Mouse (Mus musculus) embryonic facial prominence, embryonic 12.5 days (tissue): ENCODE measurements around the gene Kif15. TPM values are rescaled to one million over a fixed set of nuclear protein-coding genes. Genes with fewer than 3 reads are reported as not detected.

Experiments used
- ATAC-seq: fragments of 200-750 bp; cut with Nextera tagmentation; 2 replicates; pipeline ENCODE4 v1.8.0; 2017; ENCODE audit not compliant: insufficient number of reproducible peaks, insufficient read depth, low FRiP score, low TSS enrichment
- H3K27ac ChIP-seq: fragments of 300-500 bp; sonication (generic); 2 replicates; pipeline ENCODE4 v1.5.1; 2016; ENCODE audit warnings: mild to moderate bottlenecking
- H3K27me3 ChIP-seq: fragments of 300-500 bp; sonication (generic); 2 replicates; pipeline ENCODE4 v1.6.1; 2016; ENCODE audit warnings: mild to moderate bottlenecking, moderate library complexity
- H3K36me3 ChIP-seq: fragments of 300-500 bp; sonication (generic); 2 replicates; pipeline ENCODE4 v1.6.1; 2016; ENCODE audit warnings: mild to moderate bottlenecking
- H3K4me1 ChIP-seq: fragments of 300-500 bp; sonication (generic); 2 replicates; pipeline ENCODE4 v1.6.1; 2016
- H3K4me2 ChIP-seq: fragments of 300-500 bp; sonication (generic); replicated peaks from 2 replicates; pipeline ENCODE4 v1.6.1; 2016; ENCODE audit warnings: mild to moderate bottlenecking, moderate library complexity
- H3K4me3 ChIP-seq: fragments of 300-500 bp; sonication (generic); 2 replicates; pipeline ENCODE4 v1.5.1; 2016; ENCODE audit warnings: mild to moderate bottlenecking
- H3K9ac ChIP-seq: fragments of 300-500 bp; sonication (generic); 2 replicates; pipeline ENCODE4 v1.6.1; 2016; ENCODE audit warnings: mild to moderate bottlenecking, moderate library complexity
- H3K9me3 ChIP-seq: fragments of 300-500 bp; sonication (generic); 2 replicates; pipeline ENCODE4 v1.6.1; 2016; ENCODE audit warnings: mild to moderate bottlenecking, moderate library complexity
- WGBS: fragments of 180-500 bp; shearing (Covaris S2); methylation state at CpG from one replicate; pipeline ENCODE4 v1.1.7; 2016; 5-methylcytosine and 5-hydroxymethylcytosine counted together
- polyA plus RNA-seq: library from polyadenylated mRNA; unstranded; fragments of >200 nt; fragmentation: Nextera tagmentation; extraction: Ambion mirVana; gene quantifications from 2 replicates; pipeline ENCODE4 v1.2.1, GENCODE M21; 2016

Kif15 gene
- polyA plus RNA-seq: 66.7 and 70.8 TPM in 2 replicates

DNA sequence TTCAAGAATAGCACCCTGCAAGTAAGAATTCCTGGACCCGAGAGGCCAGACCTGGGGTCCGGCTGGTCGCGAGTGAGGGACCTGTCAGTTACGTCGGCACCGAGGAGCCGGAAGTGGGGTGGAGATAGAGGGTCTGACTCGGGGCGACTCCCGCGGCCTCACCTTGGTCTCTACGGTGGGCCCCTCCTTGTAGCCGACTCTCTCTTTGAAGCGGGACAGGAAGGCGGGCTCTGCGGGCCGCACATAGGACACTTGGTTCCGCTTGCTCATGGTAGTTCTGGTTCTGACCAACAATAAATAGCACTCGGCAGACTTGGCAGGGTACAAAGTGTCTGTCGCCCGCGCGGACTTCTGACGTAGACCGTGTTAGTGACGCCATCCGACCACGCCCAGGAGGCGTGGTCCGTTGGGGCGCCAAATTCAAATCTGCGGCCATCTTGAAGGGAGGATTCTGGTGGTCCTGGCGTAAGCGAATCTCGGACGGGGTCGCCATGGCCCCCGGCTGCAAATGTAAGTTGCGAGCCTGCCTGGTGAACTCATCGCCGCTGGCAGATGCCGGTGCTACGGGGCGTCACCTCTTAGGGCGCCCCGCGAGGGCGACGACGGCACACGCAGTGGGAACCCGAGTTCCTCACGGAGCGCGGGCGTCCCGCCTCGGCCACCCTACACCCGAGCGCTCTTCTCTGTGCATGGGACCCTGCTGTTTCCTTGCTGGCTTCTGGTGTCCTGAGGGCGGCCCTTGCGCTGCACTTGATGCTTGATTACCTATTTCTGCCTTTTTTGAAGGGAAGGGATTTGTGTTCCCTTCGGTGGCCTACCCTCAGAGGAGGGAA is at the start of gene Kif15, which contains the start of gene 1110059G10Rik:
TSS of gene Kif15 (plus strand) at position 404 of the 833 bp plus-strand sequence.
TSS of gene 1110059G10Rik (minus strand) at position 358 of the 833 bp plus-strand sequence.
- Histone ChIP-seq H3K4me3 (peak within 1 kb of the TSS; percentile 94), H3K9ac (peak within 1 kb of the TSS; percentile 61), H3K9me3 (no peaks in the 10 kb centered on the region), H3K36me3 (peaks cover 15% of the 10 kb centered on the region), H3K27ac (peak within 1 kb of the TSS; percentile 78), H3K4me2 (peak within 1 kb of the TSS; percentile 76), H3K4me1 (peaks cover 9% of the 10 kb centered on the region), H3K27me3 (no peaks in the 10 kb centered on the region)
- ATAC-seq: peak; percentile 87
- under 1% methylated on average over 64 of the region's 64 CpGs for WGBS

DNA sequence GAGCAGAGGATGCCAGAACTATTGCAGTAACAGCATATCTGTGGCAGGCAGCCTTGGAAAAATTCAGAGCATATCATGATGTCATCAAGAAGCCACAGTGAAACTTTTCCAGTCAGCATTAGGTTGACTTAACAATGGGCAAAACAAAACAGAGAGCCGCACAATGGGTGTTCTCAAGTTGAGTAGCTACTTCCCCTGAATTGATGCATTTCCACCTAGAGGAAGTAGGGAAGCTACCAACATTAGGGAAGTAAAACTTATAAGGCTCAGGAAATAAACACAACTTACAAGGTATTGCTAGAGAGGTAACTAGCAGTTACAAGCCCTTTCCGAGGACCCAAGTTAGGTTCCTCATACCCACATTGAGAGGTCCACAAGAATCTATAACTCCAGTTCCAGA is 49.8 kb upstream of the Kif15 start:
- peaks cover under 1% of the 10 kb centered on the region for H3K36me3 ChIP-seq
- no peak for ATAC-seq
- no peaks in the 10 kb centered on the region for H3K4me1 ChIP-seq
- H3K4me3 ChIP-seq: no peak overlapping the region
- 92% methylated on average over 2 of the region's 2 CpGs for WGBS
- H3K4me2 ChIP-seq: no peak overlapping the region
- H3K9me3 ChIP-seq: 0 out of 2 replicates have a peak, but pooled peaks cover under 1% of the 10 kb centered on the region
- H3K9ac ChIP-seq: no peak overlapping the region
- no peak overlapping the region for H3K27ac ChIP-seq
- H3K27me3 ChIP-seq: no peaks in the 10 kb centered on the region

DNA sequence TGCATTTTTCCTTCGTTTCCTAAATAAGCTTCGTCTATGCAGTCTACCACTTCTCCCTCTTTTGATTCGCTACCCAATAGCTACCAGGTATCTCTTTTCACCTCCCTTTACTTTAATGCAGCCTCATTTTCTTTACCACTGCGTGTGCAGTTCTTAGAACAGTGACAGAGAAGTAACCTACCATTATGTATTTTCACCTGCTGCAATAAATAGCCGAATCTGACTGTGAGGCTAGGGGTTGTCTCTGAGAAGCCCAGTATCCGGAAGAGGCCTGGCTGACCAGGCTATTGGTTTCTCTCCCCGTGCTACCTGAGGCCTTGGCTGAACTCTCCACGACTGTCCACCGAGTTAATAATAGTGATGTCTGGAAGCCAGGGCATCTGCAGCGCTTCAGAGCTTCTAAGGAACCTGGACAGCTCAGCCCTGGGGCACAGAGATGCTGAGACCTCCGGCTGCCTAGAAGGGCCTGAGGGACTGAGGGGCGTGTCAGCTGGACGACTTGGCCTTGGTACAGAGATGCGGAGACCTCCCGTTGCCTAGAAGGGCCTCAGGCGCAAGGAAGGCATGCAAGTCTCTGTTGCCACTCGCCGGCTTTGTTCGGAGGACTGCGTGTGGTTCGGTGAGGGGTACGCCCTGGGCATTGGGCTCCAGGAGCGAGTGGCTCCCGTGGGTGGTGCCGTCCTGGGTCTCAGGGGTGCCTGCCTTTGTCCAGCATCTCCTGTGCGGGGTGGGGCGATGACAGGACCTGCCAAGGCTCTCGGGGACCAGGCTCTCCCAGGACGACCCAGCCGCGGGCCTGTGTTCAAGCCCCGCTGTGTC is 47.9 kb upstream of the Kif15 start:
- Histone ChIP-seq H3K27me3 (no peaks in the 10 kb centered on the region), H3K4me3 (peak overlapping the region; percentile 45), H3K4me2 (peak overlapping the region; percentile 55), H3K9me3 (no peaks in the 10 kb centered on the region), H3K27ac (no peak overlapping the region), H3K4me1 (no peaks in the 10 kb centered on the region), H3K36me3 (peaks cover 5% of the 10 kb centered on the region; the same call in 1 of the 2 replicates), H3K9ac (peak overlapping the region; percentile 37)
- peak; percentile 95 for ATAC-seq
- WGBS: 13% methylated on average over 32 of the region's 32 CpGs

DNA sequence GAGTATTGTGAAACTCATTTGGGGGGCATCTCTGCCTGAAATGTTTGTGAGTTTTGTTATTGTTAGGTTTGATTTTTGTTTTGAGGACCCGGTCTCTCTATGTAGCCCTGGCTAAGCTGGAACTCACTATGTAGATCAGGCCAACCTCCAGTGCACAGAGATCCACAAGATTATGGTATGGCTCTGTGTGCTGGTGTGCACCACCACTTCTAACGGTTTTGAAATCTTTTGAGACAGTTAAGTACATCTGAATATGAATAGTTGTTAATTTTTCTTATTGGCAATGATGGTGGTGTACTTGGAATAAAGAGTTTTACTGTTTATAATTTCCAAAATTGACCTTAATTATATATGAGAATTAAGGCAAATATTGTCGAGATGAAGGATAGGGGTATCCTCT is 28.4 kb upstream of the Kif15 start:
- ATAC-seq: no peak
- Histone ChIP-seq H3K9me3 (no peaks in the 10 kb centered on the region), H3K36me3 (peaks cover 28% of the 10 kb centered on the region), H3K4me3 (peak overlapping the region; percentile 76; the same call in 1 of the 2 replicates), H3K9ac (no peak overlapping the region), H3K4me1 (peaks cover 5% of the 10 kb centered on the region; the same call in 1 of the 2 replicates), H3K27ac (no peak overlapping the region), H3K27me3 (peaks cover 3% of the 10 kb centered on the region; the same call in 1 of the 2 replicates), H3K4me2 (peak overlapping the region; percentile 59)
- 27% methylated on average over 3 of the region's 3 CpGs for WGBS

DNA sequence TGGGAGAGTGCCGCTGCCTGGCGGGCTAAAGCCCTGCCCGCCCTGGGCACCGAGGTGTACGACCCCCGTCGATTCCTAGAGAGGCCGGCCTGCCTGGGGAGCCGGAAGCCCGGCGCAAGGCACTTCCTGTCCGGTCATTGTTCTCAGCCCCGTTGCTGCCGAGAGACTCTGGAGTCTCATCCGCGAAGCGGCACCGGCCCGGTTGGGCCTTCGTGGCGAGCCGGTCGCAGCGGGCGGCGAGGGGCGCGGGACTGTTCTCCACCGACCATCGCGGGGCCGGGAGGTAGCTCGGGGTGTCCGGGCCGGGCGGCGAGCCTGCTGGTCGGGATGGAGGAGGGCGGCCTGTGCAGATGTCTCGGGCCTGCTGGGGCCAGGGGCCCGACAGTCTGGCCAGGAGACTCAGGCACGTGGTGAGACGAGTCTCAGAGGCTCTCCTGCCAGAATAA is 27.9 kb upstream of the Kif15 start, which contains the start of gene Zfp105:
TSS of gene Zfp105 (plus strand) at position 137 of the 446 bp plus-strand sequence.
- Histone ChIP-seq H3K36me3 (peaks cover 33% of the 10 kb centered on the region), H3K4me3 (peak within 1 kb of the TSS; percentile 76), H3K9ac (peak within 1 kb of the TSS; percentile 92), H3K27ac (peak within 1 kb of the TSS; percentile 72), H3K4me2 (peak within 1 kb of the TSS; percentile 59), H3K9me3 (no peaks in the 10 kb centered on the region), H3K4me1 (peaks cover 5% of the 10 kb centered on the region; the same call in 1 of the 2 replicates), H3K27me3 (peaks cover 3% of the 10 kb centered on the region; the same call in 1 of the 2 replicates)
- under 1% methylated on average over 43 of the region's 43 CpGs for WGBS
- ATAC-seq: peak; percentile 95

DNA sequence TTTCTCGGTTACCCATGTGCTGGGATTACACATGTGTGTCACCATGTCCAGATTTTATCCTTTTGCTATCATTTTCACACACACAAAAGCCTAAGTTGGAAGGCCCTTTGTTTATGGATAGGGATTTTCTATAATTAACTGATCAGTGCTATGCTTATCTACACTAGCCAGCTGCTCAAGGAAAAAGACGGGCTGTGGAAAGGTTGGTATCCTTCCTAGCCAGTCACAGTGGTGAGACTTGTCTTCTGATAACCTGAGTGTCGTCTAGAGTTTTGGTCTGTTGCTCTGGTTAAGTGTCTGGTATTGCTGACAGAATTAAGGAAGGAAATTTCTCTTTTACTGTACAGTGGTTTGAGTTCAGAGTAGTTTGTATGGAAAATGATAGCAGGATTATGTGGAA is 21.9 kb upstream of the Kif15 start:
- H3K9me3 ChIP-seq: 0 out of 2 replicates have a peak, but pooled peaks cover 3% of the 10 kb centered on the region
- H3K4me2 ChIP-seq: no peak overlapping the region
- ATAC-seq: no peak
- no peak overlapping the region for H3K27ac ChIP-seq
- no peaks in the 10 kb centered on the region for H3K27me3 ChIP-seq
- peaks cover 82% of the 10 kb centered on the region for H3K36me3 ChIP-seq
- peaks cover under 1% of the 10 kb centered on the region; the same call in 1 of the 2 replicates for H3K4me1 ChIP-seq
- H3K4me3 ChIP-seq: no peak overlapping the region
- WGBS: 90% methylated on average over 3 of the region's 3 CpGs
- H3K9ac ChIP-seq: no peak overlapping the region

DNA sequence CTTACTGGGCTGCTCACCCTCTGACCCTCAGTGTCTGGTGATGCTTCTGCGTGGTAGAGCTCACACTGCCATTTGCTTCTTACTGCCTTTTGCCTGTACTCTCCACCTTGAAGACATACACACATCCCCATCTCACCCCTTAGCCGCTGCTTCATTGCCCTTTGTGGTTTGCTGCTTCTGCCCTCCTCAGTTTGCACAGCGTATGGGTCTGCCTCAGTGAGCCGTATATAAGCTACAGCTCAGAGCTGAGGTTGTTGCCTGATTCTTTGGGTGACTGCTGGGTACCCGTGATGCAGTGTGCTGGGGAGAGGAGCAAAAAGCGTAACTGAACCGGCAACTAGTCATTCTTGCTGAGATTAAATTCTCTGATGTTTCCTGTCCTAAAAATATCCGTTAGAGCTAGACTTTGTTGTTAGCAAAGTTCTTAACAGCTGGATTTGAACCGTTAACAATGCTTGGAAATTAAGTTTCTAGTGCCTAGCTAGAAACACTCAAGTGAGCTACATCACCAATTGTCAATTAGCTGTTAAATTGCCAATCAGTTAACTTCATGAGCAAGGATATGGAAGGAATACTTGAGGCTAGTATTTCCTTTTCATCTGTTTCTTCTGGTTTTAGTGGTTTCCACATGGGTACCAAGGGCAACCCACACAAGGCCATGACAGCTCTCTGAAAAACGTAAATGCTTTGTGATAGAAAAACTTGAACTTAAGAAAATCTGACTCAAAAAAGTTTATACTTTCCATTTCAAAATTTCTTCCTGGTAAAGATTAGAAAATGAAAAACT is 47.8 kb downstream of the Kif15 start:
- no peak for ATAC-seq
- WGBS: 91% methylated on average over 10 of the region's 10 CpGs
- Histone ChIP-seq H3K9ac (no peak overlapping the region), H3K27ac (no peak overlapping the region), H3K36me3 (peaks cover 64% of the 10 kb centered on the region), H3K4me2 (no peak overlapping the region), H3K27me3 (no peaks in the 10 kb centered on the region), H3K4me1 (no peaks in the 10 kb centered on the region), H3K4me3 (no peak overlapping the region), H3K9me3 (no peaks in the 10 kb centered on the region)

DNA sequence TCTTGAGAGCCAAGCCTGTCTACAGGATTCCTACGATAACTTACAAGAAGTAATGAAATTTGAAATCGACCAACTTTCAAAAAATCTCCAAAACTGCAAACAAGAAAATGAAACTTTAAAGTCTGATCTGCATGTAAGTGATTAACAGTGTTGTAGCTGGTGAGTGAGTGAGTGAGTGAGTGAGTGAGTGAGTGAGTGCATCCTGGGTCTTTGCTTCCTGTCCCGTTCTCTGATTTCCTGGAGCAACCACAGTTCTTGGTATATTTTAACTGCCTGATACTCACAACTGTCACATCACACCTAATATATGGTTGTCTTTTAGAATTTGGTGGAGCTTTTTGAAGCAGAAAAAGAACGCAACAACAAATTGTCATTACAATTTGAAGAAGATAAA is 48.3 kb downstream of the Kif15 start:
- H3K4me2 ChIP-seq: no peak overlapping the region
- peaks cover 65% of the 10 kb centered on the region for H3K36me3 ChIP-seq
- 95% methylated on average over 4 of the region's 4 CpGs for WGBS

DNA sequence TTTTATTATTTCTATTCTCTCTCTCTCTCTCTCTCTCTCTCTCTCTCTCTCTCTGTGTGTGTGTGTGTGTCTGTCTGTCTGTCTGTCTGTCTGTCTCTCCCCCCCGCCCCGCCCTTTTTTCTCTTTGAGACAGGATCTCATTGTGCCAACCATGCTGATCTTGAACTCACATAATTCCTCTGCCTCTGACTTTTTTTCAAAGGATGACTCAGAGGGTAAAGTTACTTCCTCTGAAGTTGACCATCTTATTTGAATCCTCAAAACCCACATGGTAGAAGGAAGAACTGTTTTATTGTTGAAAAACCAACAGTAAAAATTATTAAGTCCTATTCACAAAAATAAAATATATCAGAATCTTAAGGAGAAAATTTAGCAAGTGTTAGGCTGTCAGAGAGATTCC is 53.9 kb downstream of the Kif15 start:
- H3K9me3 ChIP-seq: no peaks in the 10 kb centered on the region
- H3K4me3 ChIP-seq: no peak overlapping the region
- H3K4me1 ChIP-seq: no peaks in the 10 kb centered on the region
- ATAC-seq: no peak
- H3K4me2 ChIP-seq: no peak overlapping the region
- no peak overlapping the region for H3K9ac ChIP-seq
- peaks cover 80% of the 10 kb centered on the region for H3K36me3 ChIP-seq
- no peaks in the 10 kb centered on the region for H3K27me3 ChIP-seq
- WGBS: 100% methylated on average over 2 of the region's 2 CpGs
- H3K27ac ChIP-seq: no peak overlapping the region

More for the DNA sequence above, 48.3 kb downstream of the Kif15 start:
- no peak overlapping the region for H3K27ac ChIP-seq
- H3K9ac ChIP-seq: no peak overlapping the region
- H3K4me1 ChIP-seq: no peaks in the 10 kb centered on the region
- H3K4me3 ChIP-seq: no peak overlapping the region
- no peak for ATAC-seq
- no peaks in the 10 kb centered on the region for H3K27me3 ChIP-seq
- H3K9me3 ChIP-seq: no peaks in the 10 kb centered on the region

DNA sequence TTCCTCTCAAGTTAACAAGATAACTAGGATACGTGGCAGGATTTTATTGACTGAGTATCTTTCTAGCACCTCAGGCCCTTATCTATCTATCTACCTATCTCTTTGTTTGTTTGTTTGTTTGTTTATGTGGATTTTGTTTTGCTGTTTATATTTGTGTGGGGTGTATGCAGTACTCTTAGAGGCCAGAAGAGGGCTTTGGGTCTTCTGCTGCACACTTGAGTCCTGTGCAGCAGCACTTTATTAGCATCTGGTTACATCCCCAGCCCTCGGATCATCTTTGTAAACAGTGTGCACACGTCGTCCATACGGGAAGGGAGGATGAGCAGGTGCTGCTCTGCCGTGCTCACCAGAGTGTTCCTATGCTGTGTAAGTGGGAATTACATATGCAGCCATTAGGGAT is 55.2 kb downstream of the Kif15 start:
- no peak overlapping the region for H3K27ac ChIP-seq
- H3K27me3 ChIP-seq: no peaks in the 10 kb centered on the region
- no peaks in the 10 kb centered on the region for H3K4me1 ChIP-seq
- H3K4me2 ChIP-seq: no peak overlapping the region
- no peaks in the 10 kb centered on the region for H3K9me3 ChIP-seq
- H3K36me3 ChIP-seq: peaks cover 79% of the 10 kb centered on the region
- no peak overlapping the region for H3K9ac ChIP-seq
- ATAC-seq: no peak
- WGBS: 89% methylated on average over 6 of the region's 6 CpGs
- no peak overlapping the region for H3K4me3 ChIP-seq
